Mouse (Mus musculus): ENCODE data around the gene Cuzd1. TPM values are rescaled to one million over a fixed set of nuclear protein-coding genes. Genes with fewer than 3 reads are reported as not detected.

The Cuzd1 gene
- polyA plus RNA-seq (2015; fragmentation: Nextera tagmentation; extraction: Ambion mirVana): 0.05 TPM in 1 of 2 replicates, not detected in the other

DNA sequence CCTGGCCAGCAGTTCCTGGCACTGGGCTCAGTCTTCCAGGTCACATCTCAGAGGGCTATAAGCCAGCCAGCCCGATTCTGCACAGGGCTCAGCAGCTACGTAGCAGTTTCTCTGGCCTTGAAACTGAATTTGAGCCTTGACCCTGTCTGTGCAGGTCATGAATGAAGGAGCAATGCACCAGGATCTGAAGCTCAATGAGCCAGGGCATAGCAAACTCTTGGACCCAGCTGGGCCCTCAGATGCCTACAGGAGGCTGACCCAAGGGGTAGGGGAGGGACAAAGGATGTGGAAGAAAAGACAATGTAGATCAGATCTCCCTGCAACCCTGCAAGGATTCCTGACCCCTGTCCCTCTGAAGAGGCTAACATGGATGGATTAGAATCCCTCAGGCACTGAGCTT is at the start of gene Cuzd1:
Gene Cuzd1, minus strand, starts transcription at position 101 of the 400 bp plus-strand sequence.
- Histone ChIP-seq H3K27me3 (replicated peaks; ENCODE audit: control insufficient read depth, insufficient read depth, low read length) (no peaks in the 10 kb centered on the region), H3K4me3 (ENCODE audit: low read depth, low read length) (no peak within 1 kb of the TSS), H3K9me3 (ENCODE audit: control insufficient read depth) (no peaks in the 10 kb centered on the region), H3K4me2 (replicated peaks; ENCODE audit: low read depth) (no peak within 1 kb of the TSS), H3K9ac (ENCODE audit: low read depth, low read length) (no peak within 1 kb of the TSS), H3K27ac (ENCODE audit: low read depth, low read length) (no peak within 1 kb of the TSS), H3K36me3 (ENCODE audit: control insufficient read depth, insufficient read depth) (no peaks in the 10 kb centered on the region), H3K4me1 (replicated peaks; ENCODE audit: control insufficient read depth, insufficient read depth, low read length) (no peaks in the 10 kb centered on the region)
- 82% methylated on average over 2 of the region's 2 CpGs for WGBS
- ATAC-seq: no peak
- TF ChIP-seq CTCF (IDR thresholded peaks at IDR 0.05; ENCODE audit: low read depth): no peak

DNA sequence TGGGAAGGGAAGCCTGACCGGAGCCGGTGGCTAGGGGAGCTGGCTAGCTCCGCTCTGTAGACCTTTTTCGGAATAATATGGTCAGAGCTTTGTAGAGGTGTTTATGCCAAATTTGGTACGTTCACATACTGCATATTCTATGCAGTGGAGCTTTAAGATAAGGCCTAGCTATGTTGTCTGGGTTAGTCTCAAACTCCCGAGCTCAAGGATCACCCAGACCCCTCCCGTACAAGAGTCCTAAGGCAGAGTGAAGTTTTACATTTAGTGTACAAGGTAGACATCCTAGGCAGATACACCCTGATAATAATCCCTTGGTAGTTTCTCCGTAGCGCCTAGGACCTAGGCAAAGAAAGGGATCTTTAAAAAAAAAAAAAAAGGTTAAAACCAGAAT is 49.4 kb upstream of the Cuzd1 start:
- Histone ChIP-seq H3K27ac (ENCODE audit: low read depth, low read length) (peak overlapping the region; percentile 87; the same call in 1 of the 2 replicates), H3K36me3 (ENCODE audit: control insufficient read depth, insufficient read depth) (no peaks in the 10 kb centered on the region), H3K4me3 (ENCODE audit: low read depth, low read length) (peak overlapping the region; percentile 67), H3K9ac (ENCODE audit: low read depth, low read length) (peak overlapping the region; percentile 76), H3K4me1 (replicated peaks; ENCODE audit: control insufficient read depth, insufficient read depth, low read length) (no peaks in the 10 kb centered on the region), H3K4me2 (replicated peaks; ENCODE audit: low read depth) (peak overlapping the region; percentile 92), H3K9me3 (ENCODE audit: control insufficient read depth) (no peaks in the 10 kb centered on the region), H3K27me3 (replicated peaks; ENCODE audit: control insufficient read depth, insufficient read depth, low read length) (no peaks in the 10 kb centered on the region)
- TF ChIP-seq CTCF (IDR thresholded peaks at IDR 0.05; ENCODE audit: low read depth): no peak
- no peak; the same call in 1 of the 2 replicates for ATAC-seq
- WGBS: 3% methylated on average over 9 of the region's 9 CpGs

DNA sequence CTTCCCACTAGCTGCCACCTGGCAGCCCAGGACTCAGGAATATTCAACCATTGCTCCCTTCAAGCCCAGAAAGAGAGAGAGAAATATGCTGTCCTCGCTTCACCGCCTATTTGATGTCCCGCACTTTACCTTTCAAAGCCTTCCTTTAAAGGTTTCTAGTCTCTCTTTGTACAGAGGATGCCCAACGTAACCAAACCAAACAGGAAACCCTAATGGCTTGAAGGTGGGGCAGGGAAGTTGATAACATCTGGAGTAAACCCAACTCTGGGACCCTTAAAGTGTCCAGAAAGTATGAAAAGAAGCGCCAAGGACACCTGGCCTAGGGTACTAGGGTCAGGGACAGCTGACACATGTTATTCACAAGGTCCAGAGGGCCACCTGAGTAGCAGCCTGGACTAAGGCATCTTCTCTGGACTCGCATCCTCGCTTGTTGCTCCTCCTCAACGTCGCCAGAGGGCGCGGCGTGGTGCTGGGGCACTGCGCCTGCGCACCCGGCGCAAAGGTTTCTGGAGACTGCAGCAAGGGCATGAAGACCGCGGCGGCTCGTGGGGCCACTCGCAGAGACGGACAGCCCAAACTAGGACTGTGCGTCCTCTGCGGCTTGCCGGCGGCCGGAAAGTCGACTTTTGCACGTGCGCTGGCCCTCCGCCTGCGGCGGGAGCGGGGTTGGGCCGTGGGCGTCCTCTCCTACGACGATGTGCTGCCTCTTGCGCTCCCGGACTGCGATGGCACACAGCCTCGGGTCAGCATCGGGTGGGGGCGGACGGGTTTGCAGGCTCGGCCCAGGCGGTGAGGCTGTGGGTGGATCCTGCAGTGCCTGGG is 48.8 kb upstream of the Cuzd1 start, which contains the start of gene Pstk:
Gene Pstk, plus strand, starts transcription at position 494 of the 822 bp plus-strand sequence.
- Histone ChIP-seq H3K4me2 (replicated peaks; ENCODE audit: low read depth) (peak within 1 kb of the TSS; percentile 92), H3K27me3 (replicated peaks; ENCODE audit: control insufficient read depth, insufficient read depth, low read length) (no peaks in the 10 kb centered on the region), H3K9ac (ENCODE audit: low read depth, low read length) (peak within 1 kb of the TSS; percentile 76), H3K36me3 (ENCODE audit: control insufficient read depth, insufficient read depth) (no peaks in the 10 kb centered on the region), H3K27ac (ENCODE audit: low read depth, low read length) (peak within 1 kb of the TSS; percentile 87; the same call in 1 of the 2 replicates), H3K4me3 (ENCODE audit: low read depth, low read length) (peak within 1 kb of the TSS; percentile 67), H3K4me1 (replicated peaks; ENCODE audit: control insufficient read depth, insufficient read depth, low read length) (no peaks in the 10 kb centered on the region), H3K9me3 (ENCODE audit: control insufficient read depth) (no peaks in the 10 kb centered on the region)
- 4% methylated on average over 47 of the region's 47 CpGs for WGBS
- peak; percentile 89 for ATAC-seq
- TF ChIP-seq CTCF (IDR thresholded peaks at IDR 0.05; ENCODE audit: low read depth): peak; percentile 96

DNA sequence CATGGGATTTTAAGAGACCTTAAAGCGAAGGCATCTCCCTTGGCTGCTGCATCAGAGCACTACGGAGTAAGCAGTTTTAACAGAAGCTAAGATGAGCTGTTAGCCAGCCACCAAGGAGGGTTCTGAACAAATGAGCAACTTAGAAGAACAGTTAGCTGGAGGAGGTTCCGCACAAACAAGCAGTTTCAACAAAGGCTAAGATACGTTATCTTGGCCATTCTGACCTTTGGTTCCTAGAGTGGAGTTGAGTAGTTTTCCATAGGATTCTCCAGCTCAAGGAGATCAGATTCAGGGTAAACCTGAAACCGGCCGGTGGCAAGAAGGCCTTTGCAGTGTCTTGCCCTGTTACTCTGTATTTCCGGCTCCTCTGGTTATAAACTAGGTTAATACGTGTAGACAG is 42.0 kb upstream of the Cuzd1 start:
- WGBS: 40% methylated on average over 8 of the region's 8 CpGs
- Histone ChIP-seq H3K9ac (ENCODE audit: low read depth, low read length) (no peak overlapping the region), H3K9me3 (ENCODE audit: control insufficient read depth) (no peaks in the 10 kb centered on the region), H3K4me1 (replicated peaks; ENCODE audit: control insufficient read depth, insufficient read depth, low read length) (no peaks in the 10 kb centered on the region), H3K4me3 (ENCODE audit: low read depth, low read length) (no peak overlapping the region), H3K4me2 (replicated peaks; ENCODE audit: low read depth) (peak overlapping the region; percentile 27; the same call in 1 of the 2 replicates), H3K27ac (ENCODE audit: low read depth, low read length) (peak overlapping the region; percentile 3; the same call in 1 of the 2 replicates), H3K36me3 (ENCODE audit: control insufficient read depth, insufficient read depth) (no peaks in the 10 kb centered on the region), H3K27me3 (replicated peaks; ENCODE audit: control insufficient read depth, insufficient read depth, low read length) (no peaks in the 10 kb centered on the region)
- no peak for TF ChIP-seq CTCF (IDR thresholded peaks at IDR 0.05; ENCODE audit: low read depth)
- ATAC-seq: 0 out of 2 replicates have a peak, but pooled peaks have one; percentile 7

DNA sequence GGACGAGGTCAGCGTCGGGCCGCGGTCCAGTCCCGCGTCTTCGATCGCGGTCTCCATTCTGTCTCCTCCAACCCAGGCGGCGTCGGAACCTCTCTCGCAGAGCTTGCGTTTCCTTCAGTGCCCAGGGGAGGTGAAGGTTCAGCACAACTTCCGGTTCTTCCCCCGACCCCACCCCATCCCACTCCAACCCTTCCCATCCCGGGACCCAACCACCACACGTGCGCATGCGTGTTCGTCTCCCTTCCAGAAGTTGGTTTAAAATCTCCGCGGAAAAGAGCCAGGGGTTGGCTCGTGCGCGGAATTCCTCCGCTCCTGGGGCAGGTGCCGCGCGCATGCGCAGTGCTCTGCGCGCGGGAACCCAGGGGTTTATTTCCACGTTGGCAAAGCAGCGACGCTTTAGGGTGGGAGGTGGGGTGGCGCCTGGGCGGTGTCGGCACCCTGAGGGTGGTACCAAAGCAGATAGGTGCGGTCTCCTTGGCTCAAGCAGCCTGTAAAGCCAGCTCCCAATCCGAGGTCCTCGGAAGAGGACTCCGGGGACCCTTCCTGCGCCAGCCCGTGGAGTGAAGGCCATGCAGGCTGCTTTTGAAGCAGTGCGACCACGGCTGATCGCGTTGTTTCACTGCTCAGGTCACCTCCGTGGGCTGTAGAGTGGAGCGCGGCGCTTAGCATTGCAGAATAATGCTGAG is 40.7 kb upstream of the Cuzd1 start, which contains the start of gene 2310057M21Rik:
Gene 2310057M21Rik, minus strand, starts transcription at position 145 of the 686 bp plus-strand sequence.
- H3K27me3 ChIP-seq (replicated peaks; ENCODE audit: control insufficient read depth, insufficient read depth, low read length): no peaks in the 10 kb centered on the region
- H3K27ac ChIP-seq (ENCODE audit: low read depth, low read length): peak within 1 kb of the TSS; percentile 79
- no peaks in the 10 kb centered on the region for H3K4me1 ChIP-seq (replicated peaks; ENCODE audit: control insufficient read depth, insufficient read depth, low read length)
- TF ChIP-seq CTCF (IDR thresholded peaks at IDR 0.05; ENCODE audit: low read depth): no peak
- under 1% methylated on average over 55 of the region's 55 CpGs for WGBS
- H3K36me3 ChIP-seq (ENCODE audit: control insufficient read depth, insufficient read depth): peaks cover 3% of the 10 kb centered on the region
- H3K9me3 ChIP-seq (ENCODE audit: control insufficient read depth): no peaks in the 10 kb centered on the region
- peak; percentile 95 for ATAC-seq
- peak within 1 kb of the TSS; percentile 90 for H3K4me3 ChIP-seq (ENCODE audit: low read depth, low read length)
- H3K9ac ChIP-seq (ENCODE audit: low read depth, low read length): peak within 1 kb of the TSS; percentile 93
- H3K4me2 ChIP-seq (replicated peaks; ENCODE audit: low read depth): peak within 1 kb of the TSS; percentile 80

DNA sequence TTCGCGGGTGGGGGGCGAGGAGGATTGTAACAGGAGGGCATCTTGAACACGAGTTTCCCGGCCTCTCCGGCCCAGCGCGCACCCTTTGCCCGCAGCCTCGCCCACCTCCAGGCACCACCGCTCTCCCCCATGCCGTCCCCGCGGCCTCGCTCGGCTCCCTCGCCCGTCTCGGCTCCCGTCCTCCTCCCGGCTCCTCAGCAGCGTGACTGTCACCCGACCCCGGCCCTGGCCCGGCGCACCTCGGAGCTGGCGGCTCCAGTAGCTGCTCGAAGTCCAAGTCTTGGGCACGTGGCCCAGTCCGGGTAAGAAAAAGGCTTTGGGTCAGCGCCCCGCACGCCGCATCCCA is 40.1 kb upstream of the Cuzd1 start:
- H3K4me1 ChIP-seq (replicated peaks; ENCODE audit: control insufficient read depth, insufficient read depth, low read length): no peaks in the 10 kb centered on the region
- WGBS: under 1% methylated on average over 35 of the region's 35 CpGs
- peaks cover 8% of the 10 kb centered on the region for H3K36me3 ChIP-seq (ENCODE audit: control insufficient read depth, insufficient read depth)
- no peak for TF ChIP-seq CTCF (IDR thresholded peaks at IDR 0.05; ENCODE audit: low read depth)
- H3K9ac ChIP-seq (ENCODE audit: low read depth, low read length): peak overlapping the region; percentile 93
- peak; percentile 67 for ATAC-seq
- H3K27ac ChIP-seq (ENCODE audit: low read depth, low read length): peak overlapping the region; percentile 79
- H3K27me3 ChIP-seq (replicated peaks; ENCODE audit: control insufficient read depth, insufficient read depth, low read length): no peaks in the 10 kb centered on the region
- peak overlapping the region; percentile 80 for H3K4me2 ChIP-seq (replicated peaks; ENCODE audit: low read depth)
- H3K9me3 ChIP-seq (ENCODE audit: control insufficient read depth): no peaks in the 10 kb centered on the region
- peak overlapping the region; percentile 90 for H3K4me3 ChIP-seq (ENCODE audit: low read depth, low read length)
